Mouse (Mus musculus) liver, adult (tissue): ENCODE measurements around the gene Btg1-ps2.
"Not testable (repeated sequence)": the region's sequence is repeated elsewhere in the genome, so short reads cannot be mapped to it uniquely, and the experiment has no call there.

ENCODE experiments used
- GATA4 ChIP-seq: IDR thresholded peaks from 2 replicates; pipeline ENCODE4 v1.6.1; 2014; ENCODE audit warnings: mild to moderate bottlenecking, low read length; ENCODE audit not compliant: insufficient replicate concordance

Btg1-ps2 gene

GRCm38 (mm10) chrX:38043014-38043413 is at the start of gene Btg1-ps2:
TSS of gene Btg1-ps2 (minus strand) at chrX:38043114.
- not testable (repeated sequence) for TF ChIP-seq GATA4

GRCm38 (mm10) chrX:38085041-38085440 is 42.1 kb upstream of the Btg1-ps2 start, which contains the start of gene Rhox11:
TSS of gene Rhox11 (minus strand) at chrX:38085141.
- no peak for TF ChIP-seq GATA4

GRCm38 (mm10) chrX:38084226-38084625 is 41.3 kb upstream of the Btg1-ps2 start:
- no peak for TF ChIP-seq GATA4

GRCm38 (mm10) chrX:38066175-38066574 is 23.3 kb upstream of the Btg1-ps2 start, which contains the start of gene Rhox10:
TSS of gene Rhox10 (plus strand) at chrX:38066475.
- TF ChIP-seq GATA4 = no peak

- no peak for TF ChIP-seq GATA4
These were observed 18.6 kb upstream of the Btg1-ps2 start for GRCm38 (mm10) chrX:38061544-38061943.

GRCm38 (mm10) chrX:38039666-38040065 is 3.2 kb downstream of the Btg1-ps2 start:
- TF ChIP-seq GATA4 = no peak

GRCm38 (mm10) chrX:38033841-38034240 is 9.1 kb downstream of the Btg1-ps2 start:
- no peak for TF ChIP-seq GATA4

- TF ChIP-seq GATA4 = not testable (repeated sequence)
These were observed 24.3 kb downstream of the Btg1-ps2 start, which contains the start of gene Btg1-ps1 for GRCm38 (mm10) chrX:38018597-38018996. TSS of gene Btg1-ps1 (minus strand) at chrX:38018815.

- TF ChIP-seq GATA4 = no peak
These were observed 34.2 kb downstream of the Btg1-ps2 start for GRCm38 (mm10) chrX:38008756-38009155.
